Mouse (Mus musculus) liver, embryonic 14.5 days (tissue): ENCODE measurements around the gene Fgfr2. TPM values are rescaled to one million over a fixed set of nuclear protein-coding genes. Genes with fewer than 3 reads are reported as not detected.

Experiments used
- ATAC-seq: fragments of 200-750 bp; cut with Nextera tagmentation; 2 replicates; pipeline ENCODE4 v1.8.0; 2017; ENCODE audit warnings: moderate number of reproducible peaks, mild to moderate bottlenecking, moderate library complexity; ENCODE audit not compliant: insufficient read depth
- DNase-seq, 3 experiments: peaks; one replicate each; pipeline ENCODE4 v3.0.0-alpha.2; 2012 to 2013; ENCODE audit warnings: low read depth in 3 of 3, low spot score in 3 of 3
- H3K27ac ChIP-seq: fragments of 300-500 bp; sonication (generic); 2 replicates; pipeline ENCODE4 v1.5.1; 2014; ENCODE audit warnings: moderate library complexity, mild to moderate bottlenecking, control low read depth, inconsistent platforms
- H3K27me3 ChIP-seq: fragments of 300-500 bp; sonication (generic); 2 replicates; pipeline ENCODE4 v1.6.1; 2014; ENCODE audit warnings: mild to moderate bottlenecking, low read length, moderate library complexity; ENCODE audit not compliant: control insufficient read depth, insufficient read depth
- H3K36me3 ChIP-seq: fragments of 300-500 bp; sonication (generic); replicated peaks from 2 replicates; pipeline ENCODE4 v1.6.1; 2014; ENCODE audit warnings: low read depth; ENCODE audit not compliant: control insufficient read depth, insufficient read depth
- H3K4me1 ChIP-seq, 2 experiments: fragments of 200-500 bp in 1 of 2; fragments of 300-500 bp in 1 of 2; sonication (generic) in 1 of 2; replicated peaks; 2 replicates each; pipeline ENCODE4 v1.6.1; 2012 to 2014; ENCODE audit warnings: antibody characterized with exemption in 1 of 2, inconsistent platforms in 1 of 2, low read length in 1 of 2; ENCODE audit not compliant: control insufficient read depth in 2 of 2, insufficient read depth in 2 of 2
- H3K4me2 ChIP-seq: fragments of 300-500 bp; sonication (generic); 2 replicates; pipeline ENCODE4 v1.6.1; 2014; ENCODE audit warnings: low read depth, mild to moderate bottlenecking, control low read depth, moderate library complexity
- H3K4me3 ChIP-seq, 2 experiments: fragments of 200-500 bp in 1 of 2; fragments of 300-500 bp in 1 of 2; sonication (generic) in 1 of 2; 2 replicates each; pipeline ENCODE4 v1.5.1; 2012 to 2014; ENCODE audit warnings: low read depth in 2 of 2, low read length in 2 of 2, mild to moderate bottlenecking in 2 of 2, control low read depth in 1 of 2, inconsistent platforms in 1 of 2, moderate library complexity in 1 of 2; ENCODE audit not compliant: insufficient read depth in 1 of 2
- H3K9ac ChIP-seq: fragments of 300-500 bp; sonication (generic); replicated peaks from 2 replicates; pipeline ENCODE4 v1.6.1; 2014; ENCODE audit warnings: mild to moderate bottlenecking, control low read depth, moderate library complexity
- H3K9me3 ChIP-seq: fragments of 300-500 bp; sonication (generic); 2 replicates; pipeline ENCODE4 v1.6.1; 2016; ENCODE audit warnings: low read length, mixed read lengths; ENCODE audit not compliant: control insufficient read depth
- CTCF ChIP-seq: IDR thresholded peaks from 2 replicates; pipeline ENCODE4 v1.5.1; 2016; ENCODE audit warnings: antibody characterized with exemption, low read depth, control low read depth
- EP300 ChIP-seq: IDR thresholded peaks from 2 replicates; pipeline ENCODE4 v1.6.1; 2016; ENCODE audit warnings: antibody characterized with exemption, low read depth
- WGBS: fragments of 180-500 bp; shearing (Covaris S2); extraction: QIAGEN DNeasy Blood & Tissue Kit; methylation state at CpG from one replicate; pipeline ENCODE4 v1.1.7; 2014; ENCODE audit not compliant: insufficient replicate concordance; 5-methylcytosine and 5-hydroxymethylcytosine counted together
- polyA plus RNA-seq, 2 experiments: library from polyadenylated mRNA; depleted of rRNA in 1 of 2; stranded (reverse) in 1 of 2; unstranded in 1 of 2; fragments of >200 nt; fragmentation: Nextera tagmentation in 1 of 2; extraction: Ambion mirVana in 1 of 2; gene quantifications; 2 replicates each; pipeline versions ENCODE4 v1.2.1 to v1.2.3; 2012 to 2014

The Fgfr2 gene
- polyA plus RNA-seq, 2 experiments: 7.9 to 8.8 TPM

DNA sequence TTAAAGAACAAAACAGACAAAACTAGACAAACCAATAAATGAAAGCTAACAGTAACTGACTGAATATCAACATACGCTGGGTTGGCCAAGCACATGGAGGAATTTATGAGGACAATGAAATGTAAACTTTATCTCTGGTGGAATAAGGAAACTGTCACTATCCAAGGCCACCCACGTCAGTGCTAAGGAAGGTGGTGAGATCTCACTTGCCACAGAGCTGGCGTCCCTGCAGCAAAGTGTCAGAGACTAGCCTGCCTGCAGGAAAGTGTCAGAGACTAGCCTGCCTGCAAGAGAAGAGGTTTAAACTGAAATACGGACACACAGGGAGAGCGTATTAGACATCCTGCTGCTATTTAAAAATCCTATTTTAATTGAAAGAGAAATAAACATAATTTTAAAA, 536.0 kb downstream of the Fgfr2 start:
- Histone ChIP-seq H3K27ac (no peak overlapping the region), H3K4me3 (no peak overlapping the region), H3K9me3 (no peaks in the 10 kb centered on the region), H3K9ac (no peak overlapping the region), H3K27me3 (no peaks in the 10 kb centered on the region), H3K4me1 (no peaks in the 10 kb centered on the region), H3K4me2 (no peak overlapping the region), H3K36me3 (no peaks in the 10 kb centered on the region)
- TF ChIP-seq CTCF (no peak), EP300 (no peak)
- ATAC-seq (no peak), DNase-seq (no peak)
- WGBS: 57% methylated on average over 5 of the region's 5 CpGs

GRCm38 (mm10) chr7:132585695-132586491, 537.3 kb downstream of the Fgfr2 start:
- H3K36me3 ChIP-seq: no peaks in the 10 kb centered on the region
- ATAC-seq (no peak), DNase-seq (no peak)
- no peak overlapping the region for H3K27ac ChIP-seq
- H3K27me3 ChIP-seq: no peaks in the 10 kb centered on the region
- no peaks in the 10 kb centered on the region for H3K4me1 ChIP-seq
- TF ChIP-seq EP300: no peak
- TF ChIP-seq CTCF: no peak
- no peaks in the 10 kb centered on the region for H3K9me3 ChIP-seq
- 33% methylated on average over 3 of the region's 3 CpGs for WGBS
- H3K4me2 ChIP-seq: no peak overlapping the region
- H3K4me3 ChIP-seq: no peak overlapping the region
- no peak overlapping the region for H3K9ac ChIP-seq

DNA sequence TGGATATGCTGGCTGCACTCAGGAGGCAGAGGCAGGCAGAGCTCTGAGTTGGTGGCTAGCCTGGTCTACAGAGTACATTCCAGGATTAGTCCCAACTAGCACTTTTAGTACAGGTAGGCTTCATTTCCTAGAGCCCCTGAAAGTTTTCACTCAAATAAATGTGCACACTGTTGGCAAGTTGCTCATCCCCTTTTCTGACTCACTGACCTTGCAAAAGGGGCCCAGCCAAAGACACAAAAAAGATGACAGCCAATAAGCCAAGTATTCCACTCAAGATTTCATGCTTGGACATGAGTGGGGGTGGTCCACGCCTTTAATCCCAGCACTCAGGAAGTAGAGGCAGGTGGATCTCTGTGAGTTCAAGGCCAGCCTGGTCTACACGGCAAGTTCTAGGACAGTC, 541.7 kb downstream of the Fgfr2 start:
- H3K4me3 ChIP-seq: no peak overlapping the region
- no peaks in the 10 kb centered on the region for H3K27me3 ChIP-seq
- H3K4me2 ChIP-seq: no peak overlapping the region
- ATAC-seq (no peak), DNase-seq (no peak)
- H3K4me1 ChIP-seq: peaks cover 5 to 6% of the 10 kb centered on the region in 2 experiments
- TF ChIP-seq EP300: no peak
- no peak for TF ChIP-seq CTCF
- no peak overlapping the region for H3K9ac ChIP-seq
- 68% methylated on average over 2 of the region's 2 CpGs for WGBS
- H3K9me3 ChIP-seq: no peaks in the 10 kb centered on the region
- H3K27ac ChIP-seq: no peak overlapping the region
- H3K36me3 ChIP-seq: no peaks in the 10 kb centered on the region

- Histone ChIP-seq H3K9me3 (no peaks in the 10 kb centered on the region), H3K27ac (no peak overlapping the region), H3K36me3 (no peaks in the 10 kb centered on the region), H3K4me1 (peaks cover 6% of the 10 kb centered on the region in 2 experiments), H3K4me2 (no peak overlapping the region), H3K4me3 (no peak overlapping the region), H3K9ac (no peak overlapping the region), H3K27me3 (no peaks in the 10 kb centered on the region)
- ATAC-seq (no peak), DNase-seq (no peak)
- WGBS: 53% methylated on average over 6 of the region's 6 CpGs
- TF ChIP-seq CTCF (no peak), EP300 (no peak)
Measured at GRCm38 (mm10) chr7:132580511-132580910, 542.6 kb downstream of the Fgfr2 start.

GRCm38 (mm10) chr7:132576891-132577290, 546.3 kb downstream of the Fgfr2 start:
- ATAC-seq (no peak), DNase-seq (no peak)
- H3K9me3 ChIP-seq: no peaks in the 10 kb centered on the region
- H3K4me1 ChIP-seq: peaks cover 23 to 27% of the 10 kb centered on the region in 2 experiments
- H3K27ac ChIP-seq: 0 out of 2 replicates have a peak overlapping the region, but pooled peaks have one; percentile 33
- 44% methylated on average over 4 of the region's 4 CpGs for WGBS
- no peak for TF ChIP-seq CTCF
- no peak for TF ChIP-seq EP300
- peak overlapping the region; percentile 72 for H3K4me2 ChIP-seq
- H3K9ac ChIP-seq: peak overlapping the region; percentile 57
- H3K27me3 ChIP-seq: no peaks in the 10 kb centered on the region
- H3K4me3 ChIP-seq: peak overlapping the region; percentile 60 to 80; a peak in 3 of 4 replicates
- H3K36me3 ChIP-seq: no peaks in the 10 kb centered on the region
